Mouse (Mus musculus): ENCODE results near the gene H2al2a. TPM values are rescaled to one million over a fixed set of nuclear protein-coding genes. Genes with fewer than 3 reads are reported as not detected.
A peak's percentile ranks its signal among the peaks of the same experiment; 100 is the strongest.

The H2al2a gene
- total RNA-seq (2022): not detected

GRCm38 (mm10) chr2:17996858-17997257 is at the start of gene H2al2a:
Gene H2al2a (minus strand): TSS chr2:17996958.
- DNase-seq (ENCODE audit: low spot score in 2 of 2): no peak

GRCm38 (mm10) chr2:18046186-18046585 is 49.4 kb upstream of the H2al2a start:
- no peak for DNase-seq (ENCODE audit: low spot score in 2 of 2)

- DNase-seq (ENCODE audit: low spot score in 2 of 2): no peak
These were observed 49.0 kb upstream of the H2al2a start for GRCm38 (mm10) chr2:18045781-18046181.

GRCm38 (mm10) chr2:18045143-18045780 is 48.5 kb upstream of the H2al2a start:
- no peak for DNase-seq (ENCODE audit: low spot score in 2 of 2)

GRCm38 (mm10) chr2:18041199-18041885 is 44.6 kb upstream of the H2al2a start:
- DNase-seq (ENCODE audit: low spot score in 2 of 2): no peak

GRCm38 (mm10) chr2:18040347-18041160 is 43.8 kb upstream of the H2al2a start:
- no peak for DNase-seq (ENCODE audit: low spot score in 2 of 2)

- peak in 1 of 2 experiments; percentile 12 for DNase-seq (ENCODE audit: low spot score in 2 of 2)
These were observed 43.0 kb upstream of the H2al2a start for GRCm38 (mm10) chr2:18039566-18040290.

- DNase-seq (ENCODE audit: low spot score in 2 of 2): no peak
These were observed 42.2 kb upstream of the H2al2a start for GRCm38 (mm10) chr2:18038895-18039371.

- DNase-seq (ENCODE audit: low spot score in 2 of 2): no peak
These were observed 41.5 kb upstream of the H2al2a start for GRCm38 (mm10) chr2:18038141-18038752.

- no peak for DNase-seq (ENCODE audit: low spot score in 2 of 2)
These were observed 40.7 kb upstream of the H2al2a start, which contains the start of gene A930004D18Rik for GRCm38 (mm10) chr2:18037491-18037890. Gene A930004D18Rik (minus strand): TSS chr2:18037737.

GRCm38 (mm10) chr2:18034371-18035250 is 37.9 kb upstream of the H2al2a start:
- DNase-seq (ENCODE audit: low spot score in 2 of 2): no peak

GRCm38 (mm10) chr2:18033166-18034108 is 36.7 kb upstream of the H2al2a start:
- DNase-seq (ENCODE audit: low spot score in 2 of 2): no peak

- DNase-seq (ENCODE audit: low spot score in 2 of 2): peak in 1 of 2 experiments; percentile 4
These were observed 35.8 kb upstream of the H2al2a start for GRCm38 (mm10) chr2:18032538-18032895.

- DNase-seq (ENCODE audit: low spot score in 2 of 2): peak in 1 of 2 experiments; percentile 38
These were observed 35.2 kb upstream of the H2al2a start for GRCm38 (mm10) chr2:18031831-18032537.

- peak in 1 of 2 experiments; percentile 42 for DNase-seq (ENCODE audit: low spot score in 2 of 2)
These were observed 34.6 kb upstream of the H2al2a start for GRCm38 (mm10) chr2:18031271-18031821.

GRCm38 (mm10) chr2:18030581-18030980 is 33.8 kb upstream of the H2al2a start:
- DNase-seq (ENCODE audit: low spot score in 2 of 2): no peak

GRCm38 (mm10) chr2:18029656-18030055 is 32.9 kb upstream of the H2al2a start:
- DNase-seq (ENCODE audit: low spot score in 2 of 2): no peak

Measured in layer of hippocampus, adult 8-10 months (tissue).